Mouse (Mus musculus) gastrocnemius, adult 8-10 months (tissue): ENCODE measurements around the gene Pcyox1. TPM values are rescaled to one million over a fixed set of nuclear protein-coding genes. Genes with fewer than 3 reads are reported as not detected.
A peak's percentile ranks its signal among the peaks of the same experiment; 100 is the strongest.
"Not testable (repeated sequence)": the region's sequence is repeated elsewhere in the genome, so short reads cannot be mapped to it uniquely, and the experiment has no call there.

Experiments
- DNase-seq, 2 experiments: peaks; one replicate each; pipeline ENCODE4 v3.0.0; 2022; ENCODE audit warnings: low spot score in 2 of 2
- total RNA-seq, 4 experiments: library from RNA; stranded (reverse); gene quantifications; 2 replicates each; pipeline ENCODE4 v1.2.4; 2022

Pcyox1 gene
- total RNA-seq, 4 experiments from 2014 or later, result 49.7 to 60.0 (median 57.0) TPM

DNA sequence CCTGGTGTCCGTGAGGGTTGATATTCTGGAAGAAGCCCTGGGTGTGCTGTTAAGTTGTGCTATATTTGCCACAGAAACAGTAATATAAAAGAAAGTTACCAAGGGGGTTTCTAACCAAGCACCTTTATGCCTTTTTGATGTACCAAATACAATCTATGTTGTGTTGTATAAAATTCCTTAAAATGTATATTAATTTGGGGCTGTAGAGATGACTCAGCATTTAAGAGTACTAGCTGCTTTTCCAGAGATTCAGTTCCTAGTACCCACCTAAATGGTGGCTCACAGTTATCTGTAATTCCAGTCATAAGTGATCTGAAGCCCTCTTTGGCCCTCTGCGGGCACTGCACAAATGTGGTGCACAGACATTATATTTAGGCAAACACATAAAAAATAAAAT, 30.1 kb downstream of the Pcyox1 start:
- no peak for DNase-seq

DNA sequence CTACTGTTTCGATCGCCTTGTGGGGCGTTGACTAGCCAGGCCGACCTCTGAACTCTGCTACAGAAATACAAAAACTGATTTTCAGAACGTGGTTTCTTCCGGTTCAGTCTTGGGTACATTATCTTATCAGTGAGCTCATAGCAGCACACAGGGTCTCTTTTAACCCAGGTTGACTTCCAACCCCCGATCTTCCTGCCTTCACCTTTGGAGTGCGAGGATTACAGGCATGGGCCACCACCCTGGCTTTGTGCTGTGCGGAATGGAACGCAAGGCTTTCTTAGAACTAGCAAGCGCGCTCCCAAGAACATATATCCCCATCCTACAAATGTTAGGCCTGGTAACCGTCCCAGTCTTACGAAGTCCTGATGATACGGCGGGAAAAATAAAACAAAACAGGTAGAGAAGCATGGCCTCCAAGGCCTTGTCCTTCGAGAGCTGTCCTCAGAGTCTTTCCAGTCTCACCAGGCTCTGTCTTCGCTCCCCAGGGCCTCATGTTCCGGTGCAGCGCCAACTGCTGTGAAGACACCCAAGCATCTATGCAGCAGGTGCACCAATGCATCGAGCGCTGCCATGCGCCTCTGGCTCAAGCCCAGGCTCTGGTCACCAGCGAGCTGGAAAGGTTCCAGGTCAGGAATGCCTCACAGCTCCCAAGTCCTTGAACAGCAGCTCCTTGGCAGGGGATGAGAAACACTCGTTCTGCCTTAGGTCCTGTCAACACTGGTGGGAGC, 30.7 kb downstream of the Pcyox1 start:
- peak in 1 of 2 experiments; percentile 14 for DNase-seq

DNA sequence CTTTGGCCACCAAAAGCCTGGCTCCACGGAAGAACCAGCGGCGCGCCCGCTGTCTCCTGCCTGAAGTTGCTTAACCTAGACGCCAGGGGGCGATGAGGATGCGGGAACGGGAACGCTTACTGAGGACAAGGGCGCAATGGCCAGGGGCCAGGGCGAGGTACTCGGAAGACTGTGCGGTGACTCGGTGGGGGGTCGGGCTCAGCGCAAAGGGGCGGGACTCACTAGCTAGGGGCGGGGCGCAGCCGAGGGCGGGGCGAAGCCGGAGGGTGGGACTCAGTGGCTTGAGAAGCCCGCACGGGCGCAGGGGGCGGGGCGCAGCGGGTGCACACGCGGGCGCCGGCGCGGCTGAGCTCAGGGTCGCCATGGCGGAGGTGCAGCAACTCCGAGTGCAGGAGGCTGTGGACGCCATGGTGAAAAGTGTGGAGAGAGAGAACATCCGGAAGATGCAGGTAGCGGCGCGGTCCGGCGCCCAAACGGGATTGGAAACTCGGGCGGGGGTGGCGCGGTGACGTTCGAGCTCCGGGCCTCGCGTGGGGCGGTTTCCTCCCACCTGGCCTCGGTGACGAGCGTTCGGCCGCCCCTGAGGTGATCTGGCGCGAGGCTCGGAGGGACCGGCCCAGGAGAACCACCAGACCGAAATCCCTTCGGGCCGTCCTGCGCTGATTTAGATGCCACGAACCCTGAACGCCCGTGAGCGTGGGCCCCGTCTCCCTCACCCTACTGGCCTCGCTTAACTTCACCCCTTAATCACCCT, 31.4 kb downstream of the Pcyox1 start, which contains the start of gene Fam136a:
Fam136a (plus strand) TSS at position 276 of the 754 bp plus-strand sequence.
- peak; percentile 86 to 94 for DNase-seq

DNA sequence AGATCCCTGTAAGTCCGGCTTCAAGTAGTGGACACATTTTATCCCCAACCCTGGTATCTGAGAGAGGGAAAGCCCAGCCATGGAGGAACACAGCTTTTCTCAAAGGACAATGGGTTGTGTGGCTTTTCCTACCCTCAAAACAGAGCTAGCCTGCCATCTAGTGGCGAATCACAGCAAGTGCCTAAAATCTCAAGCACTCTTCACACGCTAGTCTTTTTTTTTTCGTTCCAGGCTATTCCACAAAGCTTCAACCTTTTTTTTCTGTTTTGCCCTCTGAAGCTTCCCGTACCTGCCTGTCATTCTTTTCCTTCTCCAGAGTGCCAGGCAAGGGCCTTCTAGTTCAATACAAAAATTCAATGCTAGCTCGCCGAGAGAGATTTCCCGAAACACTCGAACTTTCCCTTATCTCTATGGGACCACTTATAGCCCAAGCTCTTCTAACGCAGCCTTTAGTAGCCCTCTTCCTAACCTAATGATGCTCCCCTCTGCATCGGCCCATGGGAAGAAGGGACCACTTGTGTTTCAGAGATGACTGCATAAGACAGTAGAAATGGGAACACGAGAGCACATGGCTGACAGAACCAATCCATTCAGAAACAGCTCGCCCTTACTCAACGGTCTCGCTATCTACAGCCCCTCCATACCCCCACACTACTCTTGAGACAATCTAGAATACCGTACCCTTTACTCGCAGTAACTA, 32.4 kb downstream of the Pcyox1 start:
- DNase-seq, result peak; percentile 30 to 31

- no peak for DNase-seq
These were observed 35.6 kb downstream of the Pcyox1 start for GRCm38 (mm10) chr6:86361373-86361772.

GRCm38 (mm10) chr6:86360691-86361090, 36.3 kb downstream of the Pcyox1 start:
- no peak for DNase-seq

GRCm38 (mm10) chr6:86356956-86357355, 40.0 kb downstream of the Pcyox1 start:
- no peak for DNase-seq

GRCm38 (mm10) chr6:86354948-86355347, 42.0 kb downstream of the Pcyox1 start:
- DNase-seq, result no peak

- no peak for DNase-seq
These were observed 47.7 kb downstream of the Pcyox1 start for GRCm38 (mm10) chr6:86349257-86349656.

DNA sequence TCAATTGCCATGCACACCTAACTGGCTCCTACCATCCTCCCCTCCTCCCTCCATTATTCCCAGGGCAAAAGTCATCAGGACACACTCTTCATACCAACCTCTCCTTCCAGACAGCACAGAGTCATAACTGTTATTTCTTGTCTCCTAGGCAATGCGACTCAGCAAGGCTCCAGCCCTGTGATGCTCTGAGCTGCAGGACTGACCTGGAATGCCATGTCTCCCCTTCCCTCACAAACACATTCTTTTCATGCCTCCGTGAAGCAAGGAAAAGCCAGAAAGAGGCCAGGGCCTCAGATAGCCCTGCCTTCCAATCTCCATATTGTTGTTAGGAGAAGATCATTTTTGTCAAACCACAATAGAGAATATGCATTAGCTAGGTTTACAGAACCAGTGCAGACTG, 50.9 kb downstream of the Pcyox1 start:
- no peak for DNase-seq

DNA sequence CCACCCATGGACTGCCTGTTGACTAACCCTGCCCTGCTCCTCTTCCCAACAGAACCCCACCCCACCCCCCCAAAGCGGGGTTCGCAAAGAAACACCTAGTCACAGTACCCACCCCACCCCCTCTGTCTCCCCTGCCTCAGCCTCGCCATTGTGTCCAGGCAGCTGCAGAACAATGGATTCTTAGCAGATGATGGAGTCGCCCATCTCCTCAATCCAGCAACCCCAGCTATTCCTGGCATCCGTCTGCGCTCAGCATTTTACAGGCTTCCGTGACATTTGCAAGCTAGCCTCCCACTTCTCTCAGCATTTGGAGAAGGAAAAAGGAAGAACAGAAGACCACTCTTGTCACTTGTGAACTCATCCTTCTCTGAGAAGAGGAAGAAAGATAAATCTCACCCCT, 53.3 kb downstream of the Pcyox1 start:
- DNase-seq, result no peak

DNA sequence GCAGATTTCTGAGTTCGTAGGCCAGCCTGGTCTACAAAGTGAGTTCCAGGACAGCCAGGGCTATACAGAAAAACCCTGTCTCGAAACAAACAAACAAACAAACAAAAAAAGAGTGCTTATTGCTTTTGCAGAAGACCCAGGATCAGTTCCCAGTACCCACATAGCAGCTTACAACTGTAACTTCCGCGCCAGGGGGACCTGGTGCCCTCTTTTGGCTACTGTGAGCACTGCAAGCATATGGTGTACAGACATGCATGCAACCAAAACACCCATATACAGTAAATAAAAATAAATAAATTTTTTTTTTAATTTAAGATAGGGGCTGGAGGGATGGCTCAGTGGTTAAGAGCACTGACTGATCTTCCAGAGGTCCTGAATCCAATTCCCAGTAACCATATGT, 60.6 kb downstream of the Pcyox1 start:
- not testable (repeated sequence) for DNase-seq

Other genes starting within 250 kb of the Pcyox1 start
- gene Tgfa, start 201.9 kb downstream of the Pcyox1 start, total RNA-seq, result under 1 TPM; 0.10 to 0.27 (median 0.13) TPM
- gene Fam136a, start 31.5 kb downstream of the Pcyox1 start, total RNA-seq, result 10 to 100 TPM; 12.1 to 14.0 (median 12.9) TPM
- gene Snrpg, start 25.9 kb downstream of the Pcyox1 start, total RNA-seq, result 10 to 100 TPM; 31.3 to 36.1 (median 31.9) TPM
- gene Tia1, start 7.1 kb upstream of the Pcyox1 start, total RNA-seq, result 10 to 100 TPM; 14.2 to 21.7 (median 17.5) TPM
- 1 to 10 TPM in 1 of 4 experiments, not detected in 3; 1.3 TPM for gene Gm44790, start 29.5 kb upstream of the Pcyox1 start, total RNA-seq
- 1 to 10 TPM; 6.1 to 9.2 (median 7.7) TPM for gene C87436, start 41.2 kb upstream of the Pcyox1 start, total RNA-seq
- gene Pcbp1, start 129.2 kb upstream of the Pcyox1 start, total RNA-seq, result 100 to 1,000 TPM; 114 to 149 (median 126) TPM
- gene Asprv1, start 231.0 kb upstream of the Pcyox1 start, total RNA-seq, result not detected